Mouse (Mus musculus) neural tube, embryonic 11.5 days (tissue): ENCODE measurements around the gene Napsa. TPM values are rescaled to one million over a fixed set of nuclear protein-coding genes. Genes with fewer than 3 reads are reported as not detected.

Source experiments
- ATAC-seq: fragments of 200-750 bp; cut with Nextera tagmentation; 2 replicates; pipeline ENCODE4 v1.8.0; 2017; ENCODE audit warnings: moderate number of reproducible peaks, mild to moderate bottlenecking, moderate TSS enrichment, moderate library complexity; ENCODE audit not compliant: insufficient read depth, low FRiP score, low TSS enrichment
- DNase-seq: peaks from one replicate; pipeline ENCODE4 v3.0.0-alpha.2; 2015; ENCODE audit warnings: low spot score
- H3K27ac ChIP-seq: fragments of 300-500 bp; sonication (generic); 2 replicates; pipeline ENCODE4 v1.5.1; 2014; ENCODE audit warnings: low read depth, mild to moderate bottlenecking, low read length
- H3K27me3 ChIP-seq: fragments of 300-500 bp; sonication (generic); 2 replicates; pipeline ENCODE4 v1.6.1; 2014; ENCODE audit warnings: mild to moderate bottlenecking, low read length, mixed read lengths; ENCODE audit not compliant: control insufficient read depth, insufficient read depth
- H3K36me3 ChIP-seq: fragments of 300-500 bp; sonication (generic); 2 replicates; pipeline ENCODE4 v1.6.1; 2014; ENCODE audit warnings: mild to moderate bottlenecking, low read length, moderate library complexity, mixed read lengths; ENCODE audit not compliant: control insufficient read depth, insufficient read depth
- H3K4me1 ChIP-seq: fragments of 300-500 bp; sonication (generic); 2 replicates; pipeline ENCODE4 v1.6.1; 2014; ENCODE audit warnings: low read length, mixed read lengths; ENCODE audit not compliant: control insufficient read depth, insufficient read depth
- H3K4me2 ChIP-seq: fragments of 300-500 bp; sonication (generic); 2 replicates; pipeline ENCODE4 v1.6.1; 2014; ENCODE audit warnings: low read depth, mild to moderate bottlenecking, moderate library complexity
- H3K4me3 ChIP-seq: fragments of 300-500 bp; sonication (generic); 2 replicates; pipeline ENCODE4 v1.5.1; 2014; ENCODE audit warnings: low read depth, low read length
- H3K9ac ChIP-seq: fragments of 300-500 bp; sonication (generic); 2 replicates; pipeline ENCODE4 v1.6.1; 2014; ENCODE audit warnings: mild to moderate bottlenecking, low read length
- H3K9me3 ChIP-seq: fragments of 300-500 bp; sonication (generic); 2 replicates; pipeline ENCODE4 v1.6.1; 2016; ENCODE audit warnings: low read length; ENCODE audit not compliant: control insufficient read depth
- WGBS: fragments of 180-500 bp; shearing (Covaris S2); extraction: QIAGEN DNeasy Blood & Tissue Kit; methylation state at CpG from one replicate; pipeline ENCODE4 v1.1.7; 2014; 5-methylcytosine and 5-hydroxymethylcytosine counted together
- polyA plus RNA-seq: library from polyadenylated mRNA; unstranded; fragments of >200 nt; fragmentation: Nextera tagmentation; extraction: Ambion mirVana; gene quantifications from 2 replicates; pipeline ENCODE4 v1.2.1, GENCODE M21; 2014

The Napsa gene
- polyA plus RNA-seq, 1 experiment from 2014 or later: 0.42 TPM

DNA sequence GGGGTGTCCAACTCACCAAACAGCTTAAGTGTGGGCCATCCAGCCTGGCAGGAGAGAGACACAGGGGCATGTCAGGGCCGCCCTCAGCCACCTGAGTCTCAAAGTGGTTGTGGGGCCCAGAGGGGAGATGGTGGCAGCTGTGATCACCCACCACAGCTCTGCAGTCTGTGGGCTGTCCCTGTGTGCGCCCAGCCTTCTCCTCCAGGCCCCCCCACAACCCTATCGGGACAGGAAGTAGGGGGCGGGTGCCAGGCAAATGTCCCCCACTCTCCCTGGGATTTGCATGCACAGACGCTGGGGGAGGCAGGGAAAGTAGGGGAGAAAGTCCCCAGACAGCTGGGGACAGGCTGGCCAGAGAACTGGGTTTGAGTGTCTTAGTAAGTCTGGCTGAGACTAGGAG lies 41.0 kb upstream of the Napsa start:
- Histone ChIP-seq H3K9me3 (no peaks in the 10 kb centered on the region), H3K9ac (no peak overlapping the region), H3K27ac (no peak overlapping the region), H3K27me3 (0 out of 2 replicates have a peak, but pooled peaks cover 2% of the 10 kb centered on the region), H3K36me3 (0 out of 2 replicates have a peak, but pooled peaks cover 3% of the 10 kb centered on the region), H3K4me2 (no peak overlapping the region), H3K4me1 (no peaks in the 10 kb centered on the region), H3K4me3 (no peak overlapping the region)
- no peak for ATAC-seq
- DNase-seq: no peak
- WGBS: 50% methylated on average over 5 of the region's 5 CpGs

DNA sequence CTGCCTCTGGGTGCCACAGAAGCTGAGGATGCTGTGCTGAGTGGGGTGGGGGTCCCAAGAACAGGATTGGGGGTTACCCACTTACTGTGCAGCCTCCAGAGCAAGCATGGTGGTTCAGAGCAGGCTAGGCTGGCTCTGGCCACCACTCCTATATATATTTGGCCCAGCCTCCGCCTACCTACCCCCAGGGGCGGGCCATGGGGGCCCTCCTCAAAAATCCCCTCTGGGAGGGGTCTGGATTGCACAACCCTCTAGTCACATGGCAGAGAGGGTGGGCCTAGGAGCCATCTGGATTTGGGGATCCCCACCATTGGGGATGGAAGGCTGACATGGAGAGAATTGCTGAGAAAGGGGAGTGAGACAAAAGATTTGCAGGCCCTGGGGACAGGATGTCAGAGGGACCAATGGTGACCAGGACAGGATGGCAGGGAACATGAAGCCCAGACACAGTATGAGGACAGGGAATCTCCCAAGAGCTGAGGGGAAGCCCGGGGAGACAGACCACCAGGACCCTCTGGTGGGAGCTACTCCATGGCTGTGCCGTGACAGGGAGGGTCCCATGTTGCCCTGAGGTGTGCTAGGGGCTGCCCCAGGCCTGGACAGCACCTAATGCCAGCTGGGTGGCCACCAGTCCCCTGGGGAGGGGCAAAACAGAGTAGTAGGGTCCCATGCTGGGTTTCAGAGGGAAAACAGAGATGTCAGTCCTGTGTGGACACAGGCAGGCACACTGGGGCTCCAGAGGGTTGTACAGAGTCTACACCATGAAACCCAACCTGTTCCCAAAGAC lies 40.0 kb upstream of the Napsa start, which contains the start of gene Spib:
Gene Spib (minus strand): TSS at position 126 of the 787 bp plus-strand sequence.
- no peak within 1 kb of the TSS for H3K9ac ChIP-seq
- no peak within 1 kb of the TSS for H3K4me2 ChIP-seq
- ATAC-seq: no peak
- H3K4me1 ChIP-seq: no peaks in the 10 kb centered on the region
- no peak within 1 kb of the TSS for H3K4me3 ChIP-seq
- H3K27me3 ChIP-seq: no peaks in the 10 kb centered on the region
- DNase-seq: no peak
- no peaks in the 10 kb centered on the region for H3K9me3 ChIP-seq
- peaks cover 5% of the 10 kb centered on the region for H3K36me3 ChIP-seq
- 86% methylated on average over 4 of the region's 4 CpGs for WGBS
- H3K27ac ChIP-seq: no peak within 1 kb of the TSS

DNA sequence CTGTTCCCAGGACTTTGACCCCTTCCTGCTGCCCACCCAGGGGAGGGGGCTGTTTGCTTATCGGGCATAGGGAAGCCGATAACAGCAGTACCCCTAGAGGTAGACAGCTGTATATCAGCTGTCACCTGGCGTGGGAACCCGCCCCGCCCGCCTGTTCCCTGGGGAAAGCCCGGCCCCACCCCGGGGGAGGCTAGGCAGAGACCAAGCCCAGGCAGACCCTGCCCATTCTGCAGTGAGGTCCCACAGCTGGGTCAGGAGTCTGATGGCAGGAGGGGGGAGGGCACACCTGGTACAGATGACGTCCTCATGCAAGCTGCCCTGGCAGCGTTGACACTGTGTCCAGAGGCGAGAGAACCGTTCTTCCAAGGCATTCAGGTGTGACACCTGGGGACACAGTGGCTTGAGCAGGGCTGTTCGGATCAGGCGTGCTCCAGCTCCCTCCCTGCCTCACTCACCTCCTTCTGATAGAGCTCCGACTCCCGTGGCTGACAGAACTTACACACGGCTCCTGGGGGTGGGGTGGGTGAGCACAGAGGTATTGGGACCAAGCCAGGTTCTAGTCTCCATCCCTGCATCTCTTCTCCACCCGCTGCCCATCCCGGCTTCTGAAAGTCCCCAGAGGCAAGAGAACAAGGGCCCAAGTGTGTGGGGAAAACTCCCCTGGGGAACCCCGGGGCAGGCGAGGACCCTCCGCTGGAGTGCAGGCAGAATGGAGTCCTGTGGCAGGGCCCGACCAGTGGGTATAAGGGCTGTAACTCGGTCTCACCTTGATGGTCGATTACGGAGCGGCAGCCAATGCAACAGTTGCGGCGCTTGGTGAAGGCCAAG lies 39.0 kb upstream of the Napsa start:
- Histone ChIP-seq H3K9ac (no peak overlapping the region), H3K27ac (no peak overlapping the region), H3K36me3 (peaks cover 9% of the 10 kb centered on the region), H3K4me2 (no peak overlapping the region), H3K9me3 (no peaks in the 10 kb centered on the region), H3K4me1 (no peaks in the 10 kb centered on the region), H3K4me3 (no peak overlapping the region), H3K27me3 (no peaks in the 10 kb centered on the region)
- ATAC-seq: no peak
- 88% methylated on average over 29 of the region's 29 CpGs for WGBS
- no peak for DNase-seq

DNA sequence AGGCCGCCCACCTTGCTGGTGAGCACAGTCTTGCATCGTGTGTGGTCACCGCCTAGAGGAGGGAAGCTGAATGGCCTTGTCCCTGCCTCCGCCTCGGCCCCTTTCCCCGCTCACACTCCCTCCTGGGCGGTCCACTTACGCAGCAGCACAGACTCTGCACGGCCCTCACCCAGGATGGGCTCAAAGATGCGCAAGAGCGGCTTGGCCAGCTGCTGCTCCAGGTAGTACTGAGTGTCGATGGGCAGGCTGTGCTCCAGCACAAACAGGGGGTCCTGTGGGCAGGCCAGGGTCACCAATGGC lies 38.5 kb upstream of the Napsa start:
- H3K27me3 ChIP-seq: no peaks in the 10 kb centered on the region
- H3K9me3 ChIP-seq: no peaks in the 10 kb centered on the region
- no peak overlapping the region for H3K27ac ChIP-seq
- WGBS: 75% methylated on average over 12 of the region's 12 CpGs
- H3K4me1 ChIP-seq: no peaks in the 10 kb centered on the region
- no peak for DNase-seq
- no peak overlapping the region for H3K4me2 ChIP-seq
- no peak for ATAC-seq
- H3K4me3 ChIP-seq: no peak overlapping the region
- no peak overlapping the region for H3K9ac ChIP-seq
- H3K36me3 ChIP-seq: peaks cover 12% of the 10 kb centered on the region

DNA sequence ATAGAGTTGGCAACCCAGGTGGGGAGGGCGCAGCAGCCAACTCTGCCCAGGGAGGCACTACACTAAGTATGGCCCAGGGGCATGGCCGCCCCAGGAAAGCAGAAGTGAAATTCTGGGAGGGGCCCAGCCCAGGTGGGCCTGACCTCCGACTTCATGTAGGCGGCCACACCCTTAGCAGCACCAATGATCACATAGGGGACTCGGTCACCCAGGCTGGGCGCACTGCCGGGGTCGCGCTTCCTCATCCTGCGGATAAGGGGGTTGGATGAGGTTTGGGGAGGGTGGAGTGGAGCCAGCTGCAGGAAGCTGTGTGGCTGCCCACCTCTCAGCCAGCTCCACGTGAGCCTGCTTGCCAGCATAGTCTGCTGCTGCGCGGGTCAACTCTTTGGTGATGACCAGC lies 37.9 kb upstream of the Napsa start:
- no peaks in the 10 kb centered on the region for H3K27me3 ChIP-seq
- no peak overlapping the region for H3K27ac ChIP-seq
- 91% methylated on average over 13 of the region's 13 CpGs for WGBS
- no peaks in the 10 kb centered on the region for H3K9me3 ChIP-seq
- no peak overlapping the region for H3K4me3 ChIP-seq
- DNase-seq (no peak), ATAC-seq (no peak)
- H3K4me2 ChIP-seq: no peak overlapping the region
- H3K4me1 ChIP-seq: no peaks in the 10 kb centered on the region
- H3K36me3 ChIP-seq: peaks cover 16% of the 10 kb centered on the region
- H3K9ac ChIP-seq: no peak overlapping the region

DNA sequence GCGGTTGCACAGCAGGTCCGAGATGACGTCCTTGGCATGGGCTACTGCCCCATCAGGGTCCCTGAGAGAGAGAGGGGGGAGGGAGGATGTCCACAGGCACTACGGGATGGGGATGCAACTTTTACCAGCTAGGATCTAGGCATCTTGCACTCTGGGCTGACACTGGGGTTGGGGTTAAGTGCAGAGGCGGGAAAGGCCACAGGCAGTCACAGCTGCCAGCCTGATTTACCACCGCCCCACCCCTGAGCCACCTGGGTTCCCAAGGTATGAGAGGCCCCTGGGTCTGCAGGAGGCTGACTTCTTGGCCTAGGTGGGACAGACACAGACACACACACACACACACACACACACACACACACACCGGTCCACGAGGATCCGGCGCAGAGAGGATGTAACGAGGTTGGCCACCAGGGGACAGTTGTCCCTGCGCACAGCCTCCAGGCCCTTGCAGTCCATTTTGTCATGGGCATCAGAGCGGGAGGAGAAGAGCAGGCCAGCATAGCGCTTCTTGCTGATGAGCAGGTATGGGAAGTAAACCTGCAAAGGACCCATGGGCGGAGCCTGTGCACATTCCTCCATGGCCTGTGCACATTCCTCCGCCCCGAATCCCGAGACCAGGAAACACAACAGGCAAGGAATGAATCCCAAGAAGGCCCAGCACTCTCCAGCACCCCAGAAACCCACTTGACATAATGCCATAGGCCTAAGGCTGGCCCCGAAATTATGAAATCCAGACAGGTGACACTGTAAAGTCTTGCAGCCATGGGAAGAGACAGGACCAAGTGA lies 37.3 kb upstream of the Napsa start:
- Histone ChIP-seq H3K9me3 (no peaks in the 10 kb centered on the region), H3K27ac (no peak overlapping the region), H3K27me3 (no peaks in the 10 kb centered on the region), H3K4me2 (no peak overlapping the region), H3K36me3 (peaks cover 19% of the 10 kb centered on the region), H3K9ac (no peak overlapping the region), H3K4me1 (no peaks in the 10 kb centered on the region), H3K4me3 (no peak overlapping the region)
- DNase-seq (no peak), ATAC-seq (no peak)
- 85% methylated on average over 19 of the region's 19 CpGs for WGBS

DNA sequence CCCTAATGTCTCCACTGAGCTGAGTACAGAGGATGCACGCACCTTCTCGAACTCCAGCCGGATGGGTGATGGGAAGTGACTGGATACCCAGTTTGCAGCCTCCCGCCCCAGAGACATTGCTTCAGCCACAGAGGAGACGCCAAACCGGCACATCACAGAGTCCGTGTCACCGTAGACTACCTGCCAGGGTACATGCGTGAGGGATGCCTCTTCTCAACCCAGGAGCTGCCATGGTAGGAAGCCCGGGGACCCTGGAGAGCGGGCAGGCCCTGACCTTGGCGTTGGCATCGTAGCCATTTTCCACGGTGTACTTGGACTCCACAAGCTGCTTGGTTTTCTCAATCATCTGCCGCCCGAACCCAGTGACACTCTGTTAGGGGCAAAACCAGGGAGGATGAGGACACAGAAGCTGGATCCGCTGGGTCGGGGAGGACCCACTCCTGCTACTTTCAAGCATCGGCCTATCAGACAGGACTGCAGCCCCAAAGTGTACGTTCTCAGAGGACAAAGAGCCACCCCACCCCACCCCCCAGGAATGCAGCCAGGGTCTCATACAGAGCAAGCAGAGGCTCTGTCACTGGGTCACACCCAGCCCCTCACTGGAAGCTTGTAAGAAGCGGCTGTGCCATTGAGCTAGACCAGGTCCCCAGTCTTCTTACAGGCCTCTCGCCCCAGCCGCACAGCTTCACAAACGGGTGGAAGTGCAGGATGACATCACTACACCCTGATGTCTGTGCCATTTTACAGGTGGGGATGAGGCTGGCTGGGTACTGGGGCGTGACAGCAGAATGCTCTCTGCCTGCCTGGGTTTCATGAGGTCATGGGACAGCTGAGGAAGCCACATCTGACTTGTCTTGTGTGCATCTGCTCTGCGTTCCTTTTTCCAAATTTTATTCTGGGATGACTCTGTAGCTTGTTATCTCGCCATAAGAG lies 36.3 kb upstream of the Napsa start:
- Histone ChIP-seq H3K27ac (no peak overlapping the region), H3K4me2 (no peak overlapping the region), H3K36me3 (peaks cover 26% of the 10 kb centered on the region), H3K9me3 (no peaks in the 10 kb centered on the region), H3K4me1 (no peaks in the 10 kb centered on the region), H3K9ac (no peak overlapping the region), H3K27me3 (no peaks in the 10 kb centered on the region), H3K4me3 (no peak overlapping the region)
- 92% methylated on average over 27 of the region's 27 CpGs for WGBS
- no peak for DNase-seq
- no peak for ATAC-seq

DNA sequence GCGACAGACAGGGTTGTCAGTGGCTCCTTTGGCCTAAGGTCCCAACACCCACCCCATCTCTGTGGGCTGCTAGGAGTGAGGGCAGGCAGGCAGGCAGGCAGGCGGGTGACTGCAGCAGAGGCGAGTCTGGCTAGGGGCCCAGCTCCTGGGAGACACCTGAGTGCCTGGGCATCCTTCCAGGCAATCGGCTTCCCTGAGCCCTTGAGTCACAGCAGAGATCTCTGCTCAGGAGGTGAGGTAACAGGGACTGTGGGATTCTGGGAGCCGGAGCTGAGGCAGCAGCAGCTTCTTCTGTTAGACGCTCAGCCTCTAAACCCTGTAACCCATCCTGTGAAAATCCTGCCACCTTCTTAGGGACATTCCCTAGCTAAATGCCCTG lies 35.6 kb upstream of the Napsa start:
- ATAC-seq (no peak), DNase-seq (no peak)
- H3K4me1 ChIP-seq: no peaks in the 10 kb centered on the region
- peaks cover 26% of the 10 kb centered on the region for H3K36me3 ChIP-seq
- H3K4me2 ChIP-seq: no peak overlapping the region
- no peak overlapping the region for H3K4me3 ChIP-seq
- WGBS: 96% methylated on average over 6 of the region's 6 CpGs
- H3K9me3 ChIP-seq: no peaks in the 10 kb centered on the region
- H3K27ac ChIP-seq: no peak overlapping the region
- no peaks in the 10 kb centered on the region for H3K27me3 ChIP-seq
- H3K9ac ChIP-seq: no peak overlapping the region
